Mouse (Mus musculus) megakaryocyte, embryonic 14.5 days (primary cell): ENCODE results near the gene Adprm.

Experiments
- FLI1 ChIP-seq: IDR thresholded peaks from 2 replicates; pipeline ENCODE4 v1.6.1; 2012; ENCODE audit warnings: low read length, inconsistent platforms, mixed read lengths
- GATA1 ChIP-seq: IDR thresholded peaks from 3 replicates; pipeline ENCODE4 v1.6.1; 2012; ENCODE audit warnings: mixed read lengths, low read length, inconsistent platforms, borderline replicate concordance

- TF ChIP-seq GATA1 (no peak), FLI1 (no peak)
Observed at GRCm38 (mm10) chr11:67083239-67083638, 30.8 kb upstream of the Adprm start.
